Mouse (Mus musculus): Measurements from ENCODE around the gene Dusp22. TPM values are rescaled to one million over a fixed set of nuclear protein-coding genes. Genes with fewer than 3 reads are reported as not detected.

The Dusp22 gene
- polyA plus RNA-seq, 1 experiment from 2014 or later = 27.1 TPM

GRCm38 (mm10) chr13:30685957-30686356 is 26.2 kb downstream of the Dusp22 start:
- Histone ChIP-seq H3K4me1 (ENCODE audit: control insufficient read depth, insufficient read depth, low read length) (no peaks in the 10 kb centered on the region), H3K36me3 (ENCODE audit: control insufficient read depth, insufficient read depth, low read length) (peaks cover 5% of the 10 kb centered on the region; the same call in 1 of the 2 replicates), H3K4me2 (ENCODE audit: low read length) (no peak overlapping the region), H3K27ac (ENCODE audit: low read length) (no peak overlapping the region), H3K9me3 (replicated peaks; ENCODE audit: control insufficient read depth, low read length, poor library complexity, severe bottlenecking) (no peaks in the 10 kb centered on the region), H3K9ac (ENCODE audit: low read depth, low read length) (no peak overlapping the region), H3K4me3 (ENCODE audit: low read depth, low read length) (no peak overlapping the region), H3K27me3 (ENCODE audit: control insufficient read depth, insufficient read depth, low read depth, low read length) (no peaks in the 10 kb centered on the region)
- ATAC-seq = no peak
- WGBS = 84% methylated on average over 2 of the region's 2 CpGs

GRCm38 (mm10) chr13:30688035-30688616 is 28.3 kb downstream of the Dusp22 start:
- no peak overlapping the region for H3K27ac ChIP-seq (ENCODE audit: low read length)
- H3K4me3 ChIP-seq (ENCODE audit: low read depth, low read length) = no peak overlapping the region
- H3K27me3 ChIP-seq (ENCODE audit: control insufficient read depth, insufficient read depth, low read depth, low read length) = no peaks in the 10 kb centered on the region
- H3K9me3 ChIP-seq (replicated peaks; ENCODE audit: control insufficient read depth, low read length, poor library complexity, severe bottlenecking) = no peaks in the 10 kb centered on the region
- peaks cover 2% of the 10 kb centered on the region; the same call in 1 of the 2 replicates for H3K36me3 ChIP-seq (ENCODE audit: control insufficient read depth, insufficient read depth, low read length)
- H3K4me2 ChIP-seq (ENCODE audit: low read length) = no peak overlapping the region
- ATAC-seq = no peak
- 91% methylated on average over 12 of the region's 12 CpGs for WGBS
- H3K4me1 ChIP-seq (ENCODE audit: control insufficient read depth, insufficient read depth, low read length) = no peaks in the 10 kb centered on the region
- no peak overlapping the region for H3K9ac ChIP-seq (ENCODE audit: low read depth, low read length)

DNA sequence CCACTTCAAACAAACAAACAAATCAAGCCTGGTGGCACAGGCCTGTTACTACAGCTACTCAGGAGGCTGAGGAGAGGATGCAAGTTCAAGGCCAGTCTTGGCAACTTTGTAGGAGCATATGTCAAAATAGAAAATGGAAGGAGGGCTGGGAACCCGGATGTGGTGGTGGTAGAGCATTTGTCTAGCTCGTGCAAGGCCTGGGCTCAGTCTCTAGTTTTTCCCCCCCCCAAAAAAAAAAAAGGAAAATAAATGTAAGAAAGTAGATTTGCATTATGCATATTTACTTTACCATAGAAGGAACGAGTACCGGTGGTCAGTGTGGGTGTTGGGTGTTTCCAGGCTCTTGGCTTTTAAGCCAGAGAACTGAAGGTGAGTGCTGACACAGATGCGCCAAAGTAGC is 29.7 kb downstream of the Dusp22 start:
- H3K36me3 ChIP-seq (ENCODE audit: control insufficient read depth, insufficient read depth, low read length) = peaks cover 2% of the 10 kb centered on the region; the same call in 1 of the 2 replicates
- no peak for ATAC-seq
- H3K4me2 ChIP-seq (ENCODE audit: low read length) = no peak overlapping the region
- 91% methylated on average over 5 of the region's 5 CpGs for WGBS
- H3K9me3 ChIP-seq (replicated peaks; ENCODE audit: control insufficient read depth, low read length, poor library complexity, severe bottlenecking) = no peaks in the 10 kb centered on the region
- H3K27me3 ChIP-seq (ENCODE audit: control insufficient read depth, insufficient read depth, low read depth, low read length) = no peaks in the 10 kb centered on the region
- H3K4me3 ChIP-seq (ENCODE audit: low read depth, low read length) = no peak overlapping the region
- H3K9ac ChIP-seq (ENCODE audit: low read depth, low read length) = no peak overlapping the region
- no peaks in the 10 kb centered on the region for H3K4me1 ChIP-seq (ENCODE audit: control insufficient read depth, insufficient read depth, low read length)
- H3K27ac ChIP-seq (ENCODE audit: low read length) = no peak overlapping the region

DNA sequence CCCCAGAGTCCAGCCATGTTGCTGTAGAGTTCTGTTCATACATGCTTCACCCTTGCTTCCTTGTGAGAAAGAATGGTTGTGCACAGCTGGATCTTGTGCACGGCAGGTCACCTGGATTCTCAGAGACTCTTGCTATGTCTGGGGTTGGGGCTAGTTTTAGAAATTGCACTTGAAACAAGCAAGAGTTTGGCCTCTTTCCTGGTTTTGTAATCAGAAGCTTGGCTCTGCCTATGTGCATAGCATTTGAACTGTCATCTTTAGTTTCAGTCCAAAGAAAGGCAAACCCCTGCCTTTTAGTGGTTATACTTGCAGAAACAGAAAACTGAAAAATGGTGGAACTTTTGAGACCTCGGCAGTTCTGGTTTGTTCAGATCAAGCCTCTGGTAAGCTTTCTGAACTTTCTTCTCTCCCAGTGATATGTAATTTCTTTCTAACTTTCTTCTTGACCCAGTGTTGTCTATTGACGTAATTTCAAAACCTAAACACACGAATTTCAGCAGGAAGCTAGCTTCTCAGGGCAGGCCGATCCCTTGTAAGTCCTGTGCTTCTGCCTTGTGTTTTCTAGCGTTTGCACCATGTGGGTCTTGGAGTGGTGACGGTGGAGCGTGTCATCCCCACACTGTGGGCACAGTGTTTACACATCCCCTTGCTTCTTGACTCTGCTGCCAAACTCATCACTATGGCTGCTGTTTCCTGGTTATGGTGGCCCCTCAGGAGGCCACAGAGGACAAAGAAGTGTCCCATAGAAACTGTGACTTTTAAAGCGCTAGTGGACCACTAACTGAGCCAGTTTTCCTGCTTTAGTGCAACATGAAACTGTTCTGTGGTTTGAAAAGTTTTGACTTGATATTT is 31.9 kb downstream of the Dusp22 start:
- H3K9me3 ChIP-seq (replicated peaks; ENCODE audit: control insufficient read depth, low read length, poor library complexity, severe bottlenecking) = no peaks in the 10 kb centered on the region
- no peak overlapping the region for H3K4me2 ChIP-seq (ENCODE audit: low read length)
- WGBS = 87% methylated on average over 9 of the region's 9 CpGs
- H3K9ac ChIP-seq (ENCODE audit: low read depth, low read length) = no peak overlapping the region
- H3K27ac ChIP-seq (ENCODE audit: low read length) = no peak overlapping the region
- ATAC-seq = no peak
- H3K4me1 ChIP-seq (ENCODE audit: control insufficient read depth, insufficient read depth, low read length) = no peaks in the 10 kb centered on the region
- H3K4me3 ChIP-seq (ENCODE audit: low read depth, low read length) = no peak overlapping the region
- peaks cover 2% of the 10 kb centered on the region; the same call in 1 of the 2 replicates for H3K36me3 ChIP-seq (ENCODE audit: control insufficient read depth, insufficient read depth, low read length)
- no peaks in the 10 kb centered on the region for H3K27me3 ChIP-seq (ENCODE audit: control insufficient read depth, insufficient read depth, low read depth, low read length)

GRCm38 (mm10) chr13:30692644-30693385 is 33.0 kb downstream of the Dusp22 start:
- Histone ChIP-seq H3K4me2 (ENCODE audit: low read length) (no peak overlapping the region), H3K4me1 (ENCODE audit: control insufficient read depth, insufficient read depth, low read length) (no peaks in the 10 kb centered on the region), H3K9me3 (replicated peaks; ENCODE audit: control insufficient read depth, low read length, poor library complexity, severe bottlenecking) (no peaks in the 10 kb centered on the region), H3K4me3 (ENCODE audit: low read depth, low read length) (no peak overlapping the region), H3K36me3 (ENCODE audit: control insufficient read depth, insufficient read depth, low read length) (no peaks in the 10 kb centered on the region), H3K27me3 (ENCODE audit: control insufficient read depth, insufficient read depth, low read depth, low read length) (no peaks in the 10 kb centered on the region), H3K27ac (ENCODE audit: low read length) (no peak overlapping the region), H3K9ac (ENCODE audit: low read depth, low read length) (no peak overlapping the region)
- WGBS = 78% methylated on average over 7 of the region's 7 CpGs
- no peak for ATAC-seq

- Histone ChIP-seq H3K4me2 (ENCODE audit: low read length) (no peak overlapping the region), H3K36me3 (ENCODE audit: control insufficient read depth, insufficient read depth, low read length) (no peaks in the 10 kb centered on the region), H3K4me3 (ENCODE audit: low read depth, low read length) (no peak overlapping the region), H3K27me3 (ENCODE audit: control insufficient read depth, insufficient read depth, low read depth, low read length) (no peaks in the 10 kb centered on the region), H3K27ac (ENCODE audit: low read length) (no peak overlapping the region), H3K4me1 (ENCODE audit: control insufficient read depth, insufficient read depth, low read length) (no peaks in the 10 kb centered on the region), H3K9me3 (replicated peaks; ENCODE audit: control insufficient read depth, low read length, poor library complexity, severe bottlenecking) (no peaks in the 10 kb centered on the region), H3K9ac (ENCODE audit: low read depth, low read length) (no peak overlapping the region)
- 69% methylated on average over 1 of the region's 1 CpGs for WGBS
- ATAC-seq = no peak
Measured at GRCm38 (mm10) chr13:30695232-30695631, 35.4 kb downstream of the Dusp22 start.

GRCm38 (mm10) chr13:30695890-30696289 is 36.1 kb downstream of the Dusp22 start:
- ATAC-seq = no peak
- WGBS = 88% methylated on average over 2 of the region's 2 CpGs
- H3K9me3 ChIP-seq (replicated peaks; ENCODE audit: control insufficient read depth, low read length, poor library complexity, severe bottlenecking) = no peaks in the 10 kb centered on the region
- no peak overlapping the region for H3K27ac ChIP-seq (ENCODE audit: low read length)
- H3K4me2 ChIP-seq (ENCODE audit: low read length) = no peak overlapping the region
- H3K27me3 ChIP-seq (ENCODE audit: control insufficient read depth, insufficient read depth, low read depth, low read length) = no peaks in the 10 kb centered on the region
- no peaks in the 10 kb centered on the region for H3K36me3 ChIP-seq (ENCODE audit: control insufficient read depth, insufficient read depth, low read length)
- H3K4me3 ChIP-seq (ENCODE audit: low read depth, low read length) = no peak overlapping the region
- H3K4me1 ChIP-seq (ENCODE audit: control insufficient read depth, insufficient read depth, low read length) = no peaks in the 10 kb centered on the region
- no peak overlapping the region for H3K9ac ChIP-seq (ENCODE audit: low read depth, low read length)

DNA sequence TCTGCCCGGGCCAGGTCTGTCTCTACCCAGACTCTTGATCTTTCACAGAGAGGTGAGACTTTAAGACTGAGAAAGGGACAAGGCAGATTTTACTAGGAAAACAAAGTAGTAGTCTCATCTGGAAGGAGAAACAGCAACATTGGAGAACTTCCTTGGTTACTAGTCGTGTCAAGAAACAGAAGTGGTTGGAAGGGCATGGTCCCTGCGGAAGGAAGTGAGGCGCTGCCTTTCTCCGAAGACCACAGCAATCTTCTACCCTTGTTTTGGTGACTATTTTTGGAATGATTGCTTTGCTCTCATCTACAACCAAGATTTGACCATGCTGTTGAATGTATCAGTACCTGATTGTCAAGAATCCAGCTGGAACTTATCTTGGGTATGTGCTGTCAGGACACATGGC is 38.1 kb downstream of the Dusp22 start:
- no peak overlapping the region for H3K4me2 ChIP-seq (ENCODE audit: low read length)
- H3K36me3 ChIP-seq (ENCODE audit: control insufficient read depth, insufficient read depth, low read length) = no peaks in the 10 kb centered on the region
- no peak overlapping the region for H3K27ac ChIP-seq (ENCODE audit: low read length)
- no peak for ATAC-seq
- WGBS = 95% methylated on average over 5 of the region's 5 CpGs
- H3K4me1 ChIP-seq (ENCODE audit: control insufficient read depth, insufficient read depth, low read length) = no peaks in the 10 kb centered on the region
- no peak overlapping the region for H3K9ac ChIP-seq (ENCODE audit: low read depth, low read length)
- H3K9me3 ChIP-seq (replicated peaks; ENCODE audit: control insufficient read depth, low read length, poor library complexity, severe bottlenecking) = no peaks in the 10 kb centered on the region
- no peaks in the 10 kb centered on the region for H3K27me3 ChIP-seq (ENCODE audit: control insufficient read depth, insufficient read depth, low read depth, low read length)
- H3K4me3 ChIP-seq (ENCODE audit: low read depth, low read length) = no peak overlapping the region

GRCm38 (mm10) chr13:30702695-30703094 is 42.9 kb downstream of the Dusp22 start:
- H3K4me1 ChIP-seq (ENCODE audit: control insufficient read depth, insufficient read depth, low read length) = no peaks in the 10 kb centered on the region
- no peak overlapping the region for H3K27ac ChIP-seq (ENCODE audit: low read length)
- H3K9me3 ChIP-seq (replicated peaks; ENCODE audit: control insufficient read depth, low read length, poor library complexity, severe bottlenecking) = no peaks in the 10 kb centered on the region
- H3K36me3 ChIP-seq (ENCODE audit: control insufficient read depth, insufficient read depth, low read length) = no peaks in the 10 kb centered on the region
- 92% methylated on average over 5 of the region's 5 CpGs for WGBS
- no peaks in the 10 kb centered on the region for H3K27me3 ChIP-seq (ENCODE audit: control insufficient read depth, insufficient read depth, low read depth, low read length)
- no peak overlapping the region for H3K4me3 ChIP-seq (ENCODE audit: low read depth, low read length)
- no peak for ATAC-seq
- H3K9ac ChIP-seq (ENCODE audit: low read depth, low read length) = no peak overlapping the region
- no peak overlapping the region for H3K4me2 ChIP-seq (ENCODE audit: low read length)
